Mouse (Mus musculus): ENCODE results near the gene Dnase2b. TPM values are rescaled to one million over a fixed set of nuclear protein-coding genes. Genes with fewer than 3 reads are reported as not detected.

Gene Dnase2b
- 0.09 and 0.11 TPM in 2 replicates for polyA plus RNA-seq (2014; fragmentation: Nextera tagmentation; extraction: Ambion mirVana)

GRCm38 (mm10) chr3:146615496-146615895 lies at the start of gene Dnase2b:
Dnase2b (minus strand) TSS chr3:146615596.
- Histone ChIP-seq H3K4me3 (ENCODE audit: low read depth, low read length) (no peak within 1 kb of the TSS), H3K27me3 (replicated peaks; ENCODE audit: control insufficient read depth, insufficient read depth, low read length) (no peaks in the 10 kb centered on the region), H3K4me1 (replicated peaks; ENCODE audit: control insufficient read depth, insufficient read depth, low read length) (no peaks in the 10 kb centered on the region), H3K9ac (ENCODE audit: low read depth, low read length) (no peak within 1 kb of the TSS), H3K27ac (ENCODE audit: low read depth, low read length) (no peak within 1 kb of the TSS), H3K9me3 (ENCODE audit: control insufficient read depth, low read length) (no peaks in the 10 kb centered on the region), H3K4me2 (no peak within 1 kb of the TSS), H3K36me3 (ENCODE audit: control insufficient read depth, insufficient read depth, low read length) (no peaks in the 10 kb centered on the region)
- 62% methylated on average over 4 of the region's 4 CpGs for WGBS
- DNase-seq (ENCODE audit: low spot score) (no peak), ATAC-seq (replicated peaks; ENCODE audit: low FRiP score) (no peak)

GRCm38 (mm10) chr3:146661907-146662306 lies 46.5 kb upstream of the Dnase2b start:
- no peak overlapping the region for H3K4me3 ChIP-seq (ENCODE audit: low read depth, low read length)
- H3K4me1 ChIP-seq (replicated peaks; ENCODE audit: control insufficient read depth, insufficient read depth, low read length) = no peaks in the 10 kb centered on the region
- DNase-seq (ENCODE audit: low spot score) = no peak
- 73% methylated on average over 7 of the region's 7 CpGs for WGBS
- H3K9me3 ChIP-seq (ENCODE audit: control insufficient read depth, low read length) = no peaks in the 10 kb centered on the region
- ATAC-seq (replicated peaks; ENCODE audit: low FRiP score) = no peak
- H3K27me3 ChIP-seq (replicated peaks; ENCODE audit: control insufficient read depth, insufficient read depth, low read length) = no peaks in the 10 kb centered on the region
- no peak overlapping the region for H3K4me2 ChIP-seq
- no peaks in the 10 kb centered on the region for H3K36me3 ChIP-seq (ENCODE audit: control insufficient read depth, insufficient read depth, low read length)
- H3K9ac ChIP-seq (ENCODE audit: low read depth, low read length) = no peak overlapping the region
- H3K27ac ChIP-seq (ENCODE audit: low read depth, low read length) = no peak overlapping the region

GRCm38 (mm10) chr3:146661001-146661400 lies 45.6 kb upstream of the Dnase2b start:
- 75% methylated on average over 6 of the region's 6 CpGs for WGBS
- H3K4me1 ChIP-seq (replicated peaks; ENCODE audit: control insufficient read depth, insufficient read depth, low read length) = no peaks in the 10 kb centered on the region
- H3K4me3 ChIP-seq (ENCODE audit: low read depth, low read length) = no peak overlapping the region
- ATAC-seq (replicated peaks; ENCODE audit: low FRiP score) = no peak
- no peaks in the 10 kb centered on the region for H3K27me3 ChIP-seq (replicated peaks; ENCODE audit: control insufficient read depth, insufficient read depth, low read length)
- H3K27ac ChIP-seq (ENCODE audit: low read depth, low read length) = no peak overlapping the region
- H3K9me3 ChIP-seq (ENCODE audit: control insufficient read depth, low read length) = no peaks in the 10 kb centered on the region
- no peak overlapping the region for H3K9ac ChIP-seq (ENCODE audit: low read depth, low read length)
- DNase-seq (ENCODE audit: low spot score) = no peak
- H3K36me3 ChIP-seq (ENCODE audit: control insufficient read depth, insufficient read depth, low read length) = no peaks in the 10 kb centered on the region
- no peak overlapping the region for H3K4me2 ChIP-seq

- no peaks in the 10 kb centered on the region for H3K36me3 ChIP-seq (ENCODE audit: control insufficient read depth, insufficient read depth, low read length)
- no peak overlapping the region for H3K4me2 ChIP-seq
- no peak overlapping the region for H3K27ac ChIP-seq (ENCODE audit: low read depth, low read length)
- no peaks in the 10 kb centered on the region for H3K27me3 ChIP-seq (replicated peaks; ENCODE audit: control insufficient read depth, insufficient read depth, low read length)
- no peak overlapping the region for H3K4me3 ChIP-seq (ENCODE audit: low read depth, low read length)
- no peak for ATAC-seq (replicated peaks; ENCODE audit: low FRiP score)
- H3K4me1 ChIP-seq (replicated peaks; ENCODE audit: control insufficient read depth, insufficient read depth, low read length) = peaks cover 10% of the 10 kb centered on the region
- 91% methylated on average over 5 of the region's 5 CpGs for WGBS
- DNase-seq (ENCODE audit: low spot score) = no peak
- no peaks in the 10 kb centered on the region for H3K9me3 ChIP-seq (ENCODE audit: control insufficient read depth, low read length)
- H3K9ac ChIP-seq (ENCODE audit: low read depth, low read length) = no peak overlapping the region
Measured at GRCm38 (mm10) chr3:146659321-146659720, 43.9 kb upstream of the Dnase2b start.

- Histone ChIP-seq H3K9ac (ENCODE audit: low read depth, low read length) (no peak overlapping the region), H3K36me3 (ENCODE audit: control insufficient read depth, insufficient read depth, low read length) (no peaks in the 10 kb centered on the region), H3K27me3 (replicated peaks; ENCODE audit: control insufficient read depth, insufficient read depth, low read length) (no peaks in the 10 kb centered on the region), H3K4me1 (replicated peaks; ENCODE audit: control insufficient read depth, insufficient read depth, low read length) (peaks cover 20% of the 10 kb centered on the region), H3K4me3 (ENCODE audit: low read depth, low read length) (no peak overlapping the region), H3K9me3 (ENCODE audit: control insufficient read depth, low read length) (no peaks in the 10 kb centered on the region), H3K27ac (ENCODE audit: low read depth, low read length) (no peak overlapping the region), H3K4me2 (no peak overlapping the region)
- 82% methylated on average over 1 of the region's 1 CpGs for WGBS
- DNase-seq (ENCODE audit: low spot score) (no peak), ATAC-seq (replicated peaks; ENCODE audit: low FRiP score) (no peak)
Measured at GRCm38 (mm10) chr3:146658061-146658639, 42.8 kb upstream of the Dnase2b start.

GRCm38 (mm10) chr3:146657433-146657832 lies 42.0 kb upstream of the Dnase2b start:
- no peak for ATAC-seq (replicated peaks; ENCODE audit: low FRiP score)
- no peaks in the 10 kb centered on the region for H3K27me3 ChIP-seq (replicated peaks; ENCODE audit: control insufficient read depth, insufficient read depth, low read length)
- H3K9me3 ChIP-seq (ENCODE audit: control insufficient read depth, low read length) = no peaks in the 10 kb centered on the region
- H3K36me3 ChIP-seq (ENCODE audit: control insufficient read depth, insufficient read depth, low read length) = no peaks in the 10 kb centered on the region
- WGBS = 86% methylated on average over 5 of the region's 5 CpGs
- DNase-seq (ENCODE audit: low spot score) = no peak
- H3K4me2 ChIP-seq = no peak overlapping the region
- no peak overlapping the region for H3K9ac ChIP-seq (ENCODE audit: low read depth, low read length)
- no peak overlapping the region for H3K27ac ChIP-seq (ENCODE audit: low read depth, low read length)
- peaks cover 20% of the 10 kb centered on the region for H3K4me1 ChIP-seq (replicated peaks; ENCODE audit: control insufficient read depth, insufficient read depth, low read length)
- H3K4me3 ChIP-seq (ENCODE audit: low read depth, low read length) = no peak overlapping the region

- H3K4me3 ChIP-seq (ENCODE audit: low read depth, low read length) = no peak overlapping the region
- peak overlapping the region; percentile 33 for H3K4me2 ChIP-seq
- DNase-seq (ENCODE audit: low spot score) = peak; percentile 53
Measured at GRCm38 (mm10) chr3:146655111-146655577, 39.7 kb upstream of the Dnase2b start.

GRCm38 (mm10) chr3:146653692-146654091 lies 38.3 kb upstream of the Dnase2b start:
- Histone ChIP-seq H3K4me2 (peak overlapping the region; percentile 32), H3K27me3 (replicated peaks; ENCODE audit: control insufficient read depth, insufficient read depth, low read length) (no peaks in the 10 kb centered on the region), H3K9ac (ENCODE audit: low read depth, low read length) (peak overlapping the region; percentile 1; the same call in 1 of the 2 replicates), H3K36me3 (ENCODE audit: control insufficient read depth, insufficient read depth, low read length) (no peaks in the 10 kb centered on the region), H3K4me3 (ENCODE audit: low read depth, low read length) (no peak overlapping the region), H3K4me1 (replicated peaks; ENCODE audit: control insufficient read depth, insufficient read depth, low read length) (peaks cover 20% of the 10 kb centered on the region), H3K9me3 (ENCODE audit: control insufficient read depth, low read length) (no peaks in the 10 kb centered on the region), H3K27ac (ENCODE audit: low read depth, low read length) (0 out of 2 replicates have a peak overlapping the region, but pooled peaks have one; percentile 46)
- ATAC-seq (replicated peaks; ENCODE audit: low FRiP score) = peak; percentile 94
- DNase-seq (ENCODE audit: low spot score) = peak; percentile 41
- WGBS = 38% methylated on average over 6 of the region's 6 CpGs

More at GRCm38 (mm10) chr3:146655111-146655577, 39.7 kb upstream of the Dnase2b start:
- Histone ChIP-seq H3K36me3 (ENCODE audit: control insufficient read depth, insufficient read depth, low read length) (no peaks in the 10 kb centered on the region), H3K27me3 (replicated peaks; ENCODE audit: control insufficient read depth, insufficient read depth, low read length) (no peaks in the 10 kb centered on the region), H3K4me1 (replicated peaks; ENCODE audit: control insufficient read depth, insufficient read depth, low read length) (peaks cover 20% of the 10 kb centered on the region), H3K9me3 (ENCODE audit: control insufficient read depth, low read length) (no peaks in the 10 kb centered on the region), H3K9ac (ENCODE audit: low read depth, low read length) (no peak overlapping the region), H3K27ac (ENCODE audit: low read depth, low read length) (peak overlapping the region; percentile 80)
- ATAC-seq (replicated peaks; ENCODE audit: low FRiP score) = peak; percentile 63
- 40% methylated on average over 2 of the region's 2 CpGs for WGBS

GRCm38 (mm10) chr3:146652431-146652830 lies 37.0 kb upstream of the Dnase2b start:
- DNase-seq (ENCODE audit: low spot score) (no peak), ATAC-seq (replicated peaks; ENCODE audit: low FRiP score) (no peak)
- H3K27me3 ChIP-seq (replicated peaks; ENCODE audit: control insufficient read depth, insufficient read depth, low read length) = no peaks in the 10 kb centered on the region
- no peak overlapping the region for H3K9ac ChIP-seq (ENCODE audit: low read depth, low read length)
- H3K9me3 ChIP-seq (ENCODE audit: control insufficient read depth, low read length) = no peaks in the 10 kb centered on the region
- WGBS = 87% methylated on average over 5 of the region's 5 CpGs
- no peak overlapping the region for H3K4me2 ChIP-seq
- H3K4me3 ChIP-seq (ENCODE audit: low read depth, low read length) = no peak overlapping the region
- H3K36me3 ChIP-seq (ENCODE audit: control insufficient read depth, insufficient read depth, low read length) = no peaks in the 10 kb centered on the region
- H3K4me1 ChIP-seq (replicated peaks; ENCODE audit: control insufficient read depth, insufficient read depth, low read length) = peaks cover 20% of the 10 kb centered on the region
- H3K27ac ChIP-seq (ENCODE audit: low read depth, low read length) = no peak overlapping the region

All from liver, embryonic 11.5 days (tissue).